Mouse (Mus musculus): ENCODE results near the gene Pdia6. TPM values are rescaled to one million over a fixed set of nuclear protein-coding genes. Genes with fewer than 3 reads are reported as not detected.

Gene Pdia6
- total RNA-seq (2014; fragmentation: Nextera tagmentation) (311 and 350 TPM in 2 replicates), total RNA-seq (2017) (596 and 685 TPM in 2 replicates)

GRCm38 (mm10) chr12:17265971-17266672 is at the start of gene Pdia6:
Gene Pdia6 (plus strand): TSS chr12:17266545.
- ATAC-seq (replicated peaks; ENCODE audit: poor library complexity, severe bottlenecking), result peak; percentile 87

DNA sequence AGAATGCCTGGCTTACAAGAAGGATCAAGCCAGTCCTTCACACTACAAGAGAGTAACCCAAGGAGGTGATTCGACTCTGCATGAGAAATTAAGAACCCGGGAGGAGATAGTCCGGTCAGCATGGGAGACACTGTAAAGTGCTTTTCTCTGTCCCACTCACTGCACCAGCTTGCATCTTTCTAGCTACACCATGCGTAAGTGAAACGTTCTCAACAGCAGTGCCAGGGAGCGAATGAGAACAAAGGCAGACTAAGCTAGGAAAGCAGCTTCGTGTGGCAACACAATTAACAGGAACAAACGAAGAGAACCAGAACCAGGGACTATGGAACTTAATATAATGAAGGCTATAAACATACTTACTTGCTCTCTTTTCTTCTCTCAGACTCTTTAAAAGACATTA is 48.0 kb upstream of the Pdia6 start:
- no peak for ATAC-seq (replicated peaks; ENCODE audit: poor library complexity, severe bottlenecking)

GRCm38 (mm10) chr12:17219107-17219506 is 47.2 kb upstream of the Pdia6 start:
- ATAC-seq (replicated peaks; ENCODE audit: poor library complexity, severe bottlenecking), result no peak

GRCm38 (mm10) chr12:17220631-17221030 is 45.7 kb upstream of the Pdia6 start:
- no peak for ATAC-seq (replicated peaks; ENCODE audit: poor library complexity, severe bottlenecking)

DNA sequence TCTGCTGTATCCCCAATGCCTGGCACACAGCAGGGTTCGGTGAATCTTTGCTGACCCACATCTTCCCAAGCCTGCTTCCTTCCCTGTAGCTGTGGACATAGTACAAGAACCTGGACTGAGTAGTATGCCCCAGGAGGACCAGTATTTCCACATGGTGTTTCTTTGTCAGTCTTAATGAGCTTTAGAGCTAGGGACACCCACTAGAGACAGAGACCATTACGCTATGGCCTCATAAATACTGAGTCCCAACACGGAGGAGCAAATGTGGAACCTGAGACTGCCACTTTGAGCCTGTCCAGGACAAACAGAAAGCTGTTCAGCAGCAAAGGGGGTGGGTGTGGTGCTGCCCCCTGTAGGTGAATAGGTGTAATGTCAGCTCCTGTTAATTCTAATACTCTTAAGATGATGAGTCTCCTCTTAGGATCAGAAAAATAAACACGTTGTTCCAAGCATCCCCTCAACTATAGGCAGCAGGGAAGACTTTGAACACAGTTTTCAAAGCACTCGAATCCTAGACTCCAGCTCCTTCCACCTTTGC is 44.4 kb upstream of the Pdia6 start:
- ATAC-seq (replicated peaks; ENCODE audit: poor library complexity, severe bottlenecking), result no peak; the same call in 1 of the 2 replicates

GRCm38 (mm10) chr12:17223050-17223449 is 43.3 kb upstream of the Pdia6 start:
- no peak for ATAC-seq (replicated peaks; ENCODE audit: poor library complexity, severe bottlenecking)

GRCm38 (mm10) chr12:17225012-17225411 is 41.3 kb upstream of the Pdia6 start:
- no peak for ATAC-seq (replicated peaks; ENCODE audit: poor library complexity, severe bottlenecking)

DNA sequence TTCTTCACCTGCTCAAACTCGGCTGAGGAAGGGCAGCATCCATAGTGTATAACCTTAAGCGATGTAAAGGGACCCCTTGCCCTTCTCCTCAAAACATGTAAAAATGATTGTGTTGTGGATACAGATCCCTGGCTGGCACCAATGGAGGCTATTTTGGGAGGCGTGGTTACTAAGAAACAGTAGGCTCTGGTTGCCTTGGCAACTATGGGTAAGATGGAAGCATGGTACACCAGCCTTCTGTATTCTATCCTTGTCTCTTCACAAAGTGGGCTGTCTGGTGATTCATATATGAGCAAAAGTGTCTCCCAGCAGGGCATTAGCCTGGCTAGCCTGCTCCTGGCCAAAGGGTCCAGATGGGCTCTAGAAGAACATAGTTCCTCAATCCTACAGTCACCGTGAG is 38.4 kb upstream of the Pdia6 start:
- ATAC-seq (replicated peaks; ENCODE audit: poor library complexity, severe bottlenecking), result no peak

DNA sequence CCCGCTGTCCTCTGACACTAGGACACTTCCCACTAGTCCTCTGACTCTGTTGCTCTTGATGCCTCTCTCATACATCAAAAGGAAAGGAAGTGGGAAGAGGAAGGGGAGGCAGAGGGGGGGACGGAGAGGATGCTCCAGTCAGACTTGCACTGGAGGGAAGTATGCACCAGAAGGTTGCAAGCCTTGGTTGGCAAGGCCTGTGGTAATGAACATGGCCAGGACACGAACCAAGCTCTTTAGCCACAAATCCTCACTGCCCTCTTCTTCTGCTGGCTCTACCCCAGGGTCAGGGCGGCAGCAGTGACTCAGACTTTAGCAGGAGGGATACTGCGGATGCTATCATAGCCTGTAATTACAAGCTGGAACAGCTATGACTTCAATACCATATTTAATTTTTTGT is 35.8 kb upstream of the Pdia6 start:
- no peak for ATAC-seq (replicated peaks; ENCODE audit: poor library complexity, severe bottlenecking)

DNA sequence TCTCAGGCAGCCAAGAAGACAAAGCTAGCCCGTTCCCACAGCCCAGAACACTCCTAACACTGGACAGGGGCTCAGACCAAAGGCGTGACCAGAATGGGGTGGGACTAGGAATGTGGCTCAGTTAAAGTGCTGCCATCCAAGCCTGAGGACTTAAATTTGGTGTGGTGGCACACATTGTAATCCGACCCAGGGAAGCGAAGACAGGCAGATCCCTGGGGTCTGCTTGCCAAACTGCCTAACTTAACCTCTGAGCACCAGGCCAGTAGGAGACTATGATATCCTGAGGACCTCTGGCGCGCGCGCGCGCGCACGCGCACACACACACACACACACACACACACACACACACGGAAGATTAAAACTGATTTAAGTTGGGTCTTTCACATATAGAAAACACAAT is 34.8 kb upstream of the Pdia6 start:
- no peak for ATAC-seq (replicated peaks; ENCODE audit: poor library complexity, severe bottlenecking)

DNA sequence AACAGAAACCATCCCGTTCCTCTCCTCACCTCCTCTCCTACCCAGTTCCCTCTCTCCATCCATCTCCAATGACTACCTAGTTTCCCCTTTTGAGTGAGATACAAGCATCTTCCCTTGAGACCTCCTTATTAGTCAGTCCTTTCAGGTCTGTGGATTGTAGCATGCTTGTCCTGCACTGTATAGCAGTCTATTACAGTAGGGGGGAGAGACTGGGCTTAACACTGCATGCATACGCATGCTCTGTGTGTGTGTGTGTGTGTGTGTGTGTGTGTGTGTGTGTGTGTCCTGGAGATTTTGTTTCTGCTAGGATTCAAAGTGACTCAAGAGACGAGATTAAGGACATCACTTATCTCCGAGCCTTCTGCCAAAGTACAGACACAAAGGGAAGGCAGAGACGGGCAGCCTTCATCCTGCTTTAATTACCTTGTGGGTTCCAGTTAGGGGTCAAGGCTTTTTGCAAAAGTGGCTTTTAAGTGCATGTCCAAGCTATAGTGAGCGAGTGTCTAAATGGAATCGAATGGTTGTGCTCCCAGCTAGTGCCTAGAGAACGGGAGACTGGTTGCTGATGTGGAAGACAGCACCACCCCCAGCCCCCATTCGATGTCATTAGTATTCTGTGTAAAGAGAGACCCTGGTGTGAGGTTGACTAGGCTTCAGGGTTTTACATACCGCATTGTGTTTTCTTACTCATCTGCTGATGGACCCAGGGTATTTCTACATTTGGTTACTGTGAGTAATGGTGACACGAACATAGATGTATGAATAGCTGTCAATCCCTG is 30.6 kb upstream of the Pdia6 start:
- ATAC-seq (replicated peaks; ENCODE audit: poor library complexity, severe bottlenecking), result no peak

- 0 out of 2 replicates have a peak, but pooled peaks have one; percentile 14 for ATAC-seq (replicated peaks; ENCODE audit: poor library complexity, severe bottlenecking)
Measured at GRCm38 (mm10) chr12:17238588-17239427, 27.5 kb upstream of the Pdia6 start.

DNA sequence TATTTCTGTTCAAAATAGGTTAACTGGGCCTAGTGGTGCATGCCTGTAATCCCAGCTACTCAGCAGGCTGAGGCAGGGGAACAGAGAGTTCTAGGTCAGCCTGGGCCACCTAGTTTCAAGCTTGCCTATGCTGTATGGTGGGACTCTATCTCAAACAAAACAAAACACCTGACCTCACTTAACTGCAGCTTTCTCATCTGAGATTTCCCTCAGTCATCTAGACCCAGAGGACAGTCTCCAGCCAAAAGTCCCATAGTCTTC is 27.0 kb upstream of the Pdia6 start:
- no peak for ATAC-seq (replicated peaks; ENCODE audit: poor library complexity, severe bottlenecking)

DNA sequence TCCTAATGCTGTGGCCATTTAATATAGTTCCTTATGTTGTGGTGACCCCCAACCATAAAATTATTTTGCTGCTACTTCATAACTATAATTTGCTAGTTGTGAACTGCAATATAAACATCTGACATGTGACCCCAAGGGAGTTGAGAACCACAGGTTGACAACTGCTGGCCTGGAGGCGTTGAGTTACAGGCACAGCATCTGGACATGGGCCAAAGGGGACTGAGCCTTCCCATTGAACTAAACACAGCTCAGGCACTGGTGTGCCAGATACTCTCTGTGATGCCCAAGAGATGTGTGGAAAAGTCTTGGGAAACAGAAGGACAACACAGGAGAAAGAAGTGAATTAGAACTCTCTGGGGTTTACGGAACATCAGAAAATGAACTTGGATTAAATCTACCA is 25.3 kb upstream of the Pdia6 start:
- no peak for ATAC-seq (replicated peaks; ENCODE audit: poor library complexity, severe bottlenecking)

DNA sequence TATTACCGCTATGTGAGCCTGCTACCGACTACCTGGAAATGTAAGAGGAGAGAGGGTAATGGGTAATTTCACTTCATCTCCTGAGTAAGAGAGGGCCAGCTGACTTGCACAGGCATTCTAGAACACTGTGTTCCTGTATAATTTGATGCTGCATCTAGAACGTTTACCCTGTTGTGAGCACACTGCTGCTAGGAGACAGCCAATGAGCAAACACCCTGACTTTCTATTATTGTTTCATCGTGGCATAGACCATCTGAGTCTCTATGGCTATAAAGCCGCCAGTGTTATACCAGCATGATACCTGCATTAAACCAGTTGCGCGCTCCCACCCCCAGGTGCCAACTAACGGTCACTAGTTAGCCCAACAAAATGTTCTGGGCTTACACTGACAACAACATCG is 24.7 kb upstream of the Pdia6 start:
- no peak for ATAC-seq (replicated peaks; ENCODE audit: poor library complexity, severe bottlenecking)

GRCm38 (mm10) chr12:17242041-17242440 is 24.3 kb upstream of the Pdia6 start:
- no peak for ATAC-seq (replicated peaks; ENCODE audit: poor library complexity, severe bottlenecking)

- ATAC-seq (replicated peaks; ENCODE audit: poor library complexity, severe bottlenecking), result no peak
Measured at GRCm38 (mm10) chr12:17250962-17251361, 15.4 kb upstream of the Pdia6 start.

- ATAC-seq (replicated peaks; ENCODE audit: poor library complexity, severe bottlenecking), result peak; percentile 80
Measured at GRCm38 (mm10) chr12:17253069-17253468, 13.3 kb upstream of the Pdia6 start.

GRCm38 (mm10) chr12:17255602-17256001 is 10.7 kb upstream of the Pdia6 start:
- ATAC-seq (replicated peaks; ENCODE audit: poor library complexity, severe bottlenecking), result no peak; the same call in 1 of the 2 replicates

GRCm38 (mm10) chr12:17256905-17257304 is 9.4 kb upstream of the Pdia6 start:
- peak; percentile 73 for ATAC-seq (replicated peaks; ENCODE audit: poor library complexity, severe bottlenecking)

GRCm38 (mm10) chr12:17258431-17258830 is 7.9 kb upstream of the Pdia6 start:
- ATAC-seq (replicated peaks; ENCODE audit: poor library complexity, severe bottlenecking), result no peak
